Mouse (Mus musculus): Measurements from ENCODE around the gene 4930562C15Rik.

Gene 4930562C15Rik

DNA sequence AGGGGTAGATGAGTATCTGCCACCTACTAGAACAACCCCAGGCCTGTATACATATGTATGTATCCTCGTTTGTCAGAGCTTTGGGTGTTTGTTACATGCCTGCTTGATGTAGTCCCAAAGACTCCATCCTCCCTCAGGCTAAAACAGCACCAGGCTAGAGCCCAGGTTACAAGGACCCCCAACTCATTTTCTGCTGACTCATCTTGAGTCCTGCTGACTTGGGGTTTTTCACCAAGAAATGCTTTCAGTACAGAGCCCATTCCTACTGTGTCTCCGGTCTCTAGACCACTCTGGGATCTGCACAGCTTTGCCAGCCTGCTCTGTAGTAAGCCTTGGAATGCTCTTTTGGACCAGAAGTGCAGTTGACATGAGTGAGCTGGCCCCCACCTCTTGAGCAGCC, 81.4 kb downstream of the 4930562C15Rik start:
- no peak for DNase-seq (ENCODE audit: low spot score)

Measured in layer of hippocampus, adult 11-12 months (tissue).